Mouse (Mus musculus): ENCODE data around the gene Brd9. TPM values are rescaled to one million over a fixed set of nuclear protein-coding genes. Genes with fewer than 3 reads are reported as not detected.
"Not testable (repeated sequence)": the region's sequence is repeated elsewhere in the genome, so short reads cannot be mapped to it uniquely, and the experiment has no call there.

Gene Brd9
- polyA plus RNA-seq, 1 experiment from 2014 or later = 48.4 TPM

DNA sequence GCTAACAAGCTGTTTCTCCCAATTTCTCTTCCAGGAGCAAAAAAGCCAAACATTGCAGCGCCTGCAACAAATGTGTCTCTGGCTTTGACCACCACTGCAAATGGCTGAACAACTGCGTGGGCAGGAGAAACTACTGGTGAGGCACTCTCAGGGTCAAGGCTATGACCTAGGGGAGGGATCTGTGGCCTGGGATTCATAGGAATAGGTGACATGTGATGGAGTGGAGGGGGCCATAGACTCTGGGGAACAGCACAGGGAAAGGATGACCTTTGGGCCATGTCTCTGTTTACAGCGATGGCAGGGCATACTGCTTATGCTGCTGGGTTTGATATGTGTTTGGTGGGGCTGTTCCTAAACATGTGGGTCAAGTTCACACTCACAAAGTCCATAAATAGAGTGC, 36.9 kb downstream of the Brd9 start:
- no peaks in the 10 kb centered on the region for H3K9me3 ChIP-seq (ENCODE audit: low read length)
- H3K9ac ChIP-seq (replicated peaks; ENCODE audit: low read length) = no peak overlapping the region
- H3K27ac ChIP-seq (ENCODE audit: low read length) = no peak overlapping the region
- H3K4me3 ChIP-seq (ENCODE audit: low read length) = no peak overlapping the region
- no peaks in the 10 kb centered on the region for H3K36me3 ChIP-seq (ENCODE audit: insufficient read depth, low read length)
- no peak overlapping the region for H3K4me2 ChIP-seq (replicated peaks; ENCODE audit: low read depth, low read length)
- H3K4me1 ChIP-seq (ENCODE audit: insufficient read depth, low read length) = 0 out of 2 replicates have a peak, but pooled peaks cover 5% of the 10 kb centered on the region
- H3K27me3 ChIP-seq (ENCODE audit: insufficient read depth, low read length) = no peaks in the 10 kb centered on the region
- 84% methylated on average over 3 of the region's 3 CpGs for WGBS
- no peak for ATAC-seq (ENCODE audit: low FRiP score, low TSS enrichment)

DNA sequence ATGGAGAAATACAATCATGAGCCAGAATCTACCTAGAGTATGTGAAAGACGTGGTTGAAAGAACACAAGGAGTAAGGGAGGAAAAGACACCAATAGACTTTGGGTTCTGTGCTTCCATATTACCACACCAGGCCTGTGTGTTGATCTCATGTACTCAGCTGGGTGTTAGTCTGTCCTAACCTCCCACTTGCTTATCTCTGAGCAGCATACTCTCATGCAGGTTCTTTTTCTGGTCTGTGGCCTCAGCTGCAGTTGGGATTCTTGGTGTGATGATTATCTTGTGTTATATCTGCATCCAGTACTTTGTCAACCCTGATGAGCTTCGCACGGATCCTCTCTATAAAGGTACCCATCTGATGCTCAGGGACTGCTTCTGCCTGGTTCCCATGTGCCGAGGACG, 39.3 kb downstream of the Brd9 start:
- H3K4me1 ChIP-seq (ENCODE audit: insufficient read depth, low read length) = no peaks in the 10 kb centered on the region
- ATAC-seq (ENCODE audit: low FRiP score, low TSS enrichment) = no peak
- WGBS = 78% methylated on average over 5 of the region's 5 CpGs

DNA sequence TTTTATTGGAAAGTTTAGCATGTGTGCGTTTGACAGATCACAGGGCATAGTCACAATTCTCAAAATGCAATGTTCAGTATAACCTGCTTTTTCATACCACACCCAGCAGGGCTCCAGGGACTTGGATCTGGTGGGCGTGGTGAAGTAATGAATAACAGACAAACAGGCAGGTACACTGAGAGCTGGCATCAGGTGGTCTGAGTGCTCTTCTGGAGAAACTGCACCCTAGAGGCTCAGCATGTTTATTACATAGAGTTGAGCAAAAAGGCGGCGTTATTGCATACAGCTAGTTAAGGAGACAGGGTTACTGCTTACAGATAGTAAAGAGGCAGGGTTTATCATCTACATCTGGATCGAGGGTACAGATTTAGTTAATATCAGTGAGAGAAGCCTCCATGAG, 52.7 kb downstream of the Brd9 start:
- Histone ChIP-seq H3K4me2 (replicated peaks; ENCODE audit: low read depth, low read length) (no peak overlapping the region), H3K4me3 (ENCODE audit: low read length) (no peak overlapping the region), H3K4me1 (ENCODE audit: insufficient read depth, low read length) (no peaks in the 10 kb centered on the region), H3K9ac (replicated peaks; ENCODE audit: low read length) (no peak overlapping the region), H3K9me3 (ENCODE audit: low read length) (no peaks in the 10 kb centered on the region), H3K27me3 (ENCODE audit: insufficient read depth, low read length) (no peaks in the 10 kb centered on the region), H3K27ac (ENCODE audit: low read length) (no peak overlapping the region), H3K36me3 (ENCODE audit: insufficient read depth, low read length) (no peaks in the 10 kb centered on the region)
- 81% methylated on average over 5 of the region's 5 CpGs for WGBS
- no peak for ATAC-seq (ENCODE audit: low FRiP score, low TSS enrichment)

More for the DNA sequence above, 39.3 kb downstream of the Brd9 start:
- Histone ChIP-seq H3K9me3 (ENCODE audit: low read length) (no peaks in the 10 kb centered on the region), H3K4me2 (replicated peaks; ENCODE audit: low read depth, low read length) (no peak overlapping the region), H3K36me3 (ENCODE audit: insufficient read depth, low read length) (no peaks in the 10 kb centered on the region), H3K9ac (replicated peaks; ENCODE audit: low read length) (no peak overlapping the region), H3K27me3 (ENCODE audit: insufficient read depth, low read length) (no peaks in the 10 kb centered on the region), H3K4me3 (ENCODE audit: low read length) (no peak overlapping the region), H3K27ac (ENCODE audit: low read length) (no peak overlapping the region)

DNA sequence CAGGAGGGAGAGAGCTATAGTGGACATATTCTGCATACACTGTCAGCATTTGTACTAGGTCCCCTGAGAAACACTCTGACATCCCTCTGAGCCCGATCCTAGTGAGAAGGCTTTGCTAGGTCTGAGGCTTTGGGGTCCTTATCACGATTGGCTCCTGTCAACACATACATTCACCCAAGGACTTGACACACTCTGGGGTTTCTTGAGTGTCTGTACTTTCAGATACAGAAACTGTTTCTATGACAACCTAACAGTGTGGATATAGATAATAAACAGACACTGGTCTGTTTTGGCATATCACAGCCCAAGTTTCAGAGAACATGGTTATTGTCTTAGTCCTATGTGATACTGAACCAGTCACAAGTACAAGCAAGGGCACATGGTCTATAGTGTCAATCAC, 53.1 kb downstream of the Brd9 start:
- WGBS = 70% methylated on average over 2 of the region's 2 CpGs
- H3K4me1 ChIP-seq (ENCODE audit: insufficient read depth, low read length) = no peaks in the 10 kb centered on the region
- H3K9me3 ChIP-seq (ENCODE audit: low read length) = no peaks in the 10 kb centered on the region
- no peak overlapping the region for H3K4me3 ChIP-seq (ENCODE audit: low read length)
- no peak overlapping the region for H3K27ac ChIP-seq (ENCODE audit: low read length)
- ATAC-seq (ENCODE audit: low FRiP score, low TSS enrichment) = no peak
- no peaks in the 10 kb centered on the region for H3K36me3 ChIP-seq (ENCODE audit: insufficient read depth, low read length)
- H3K27me3 ChIP-seq (ENCODE audit: insufficient read depth, low read length) = no peaks in the 10 kb centered on the region
- H3K9ac ChIP-seq (replicated peaks; ENCODE audit: low read length) = no peak overlapping the region
- no peak overlapping the region for H3K4me2 ChIP-seq (replicated peaks; ENCODE audit: low read depth, low read length)

- Histone ChIP-seq H3K36me3 (ENCODE audit: insufficient read depth, low read length) (no peaks in the 10 kb centered on the region), H3K4me1 (ENCODE audit: insufficient read depth, low read length) (no peaks in the 10 kb centered on the region), H3K27me3 (ENCODE audit: insufficient read depth, low read length) (no peaks in the 10 kb centered on the region), H3K4me2 (replicated peaks; ENCODE audit: low read depth, low read length) (no peak overlapping the region), H3K9me3 (ENCODE audit: low read length) (no peaks in the 10 kb centered on the region), H3K9ac (replicated peaks; ENCODE audit: low read length) (no peak overlapping the region), H3K27ac (ENCODE audit: low read length) (no peak overlapping the region), H3K4me3 (ENCODE audit: low read length) (no peak overlapping the region)
- 84% methylated on average over 5 of the region's 5 CpGs for WGBS
- no peak for ATAC-seq (ENCODE audit: low FRiP score, low TSS enrichment)
Observed at GRCm38 (mm10) chr13:73991267-73991666, 53.7 kb downstream of the Brd9 start.

DNA sequence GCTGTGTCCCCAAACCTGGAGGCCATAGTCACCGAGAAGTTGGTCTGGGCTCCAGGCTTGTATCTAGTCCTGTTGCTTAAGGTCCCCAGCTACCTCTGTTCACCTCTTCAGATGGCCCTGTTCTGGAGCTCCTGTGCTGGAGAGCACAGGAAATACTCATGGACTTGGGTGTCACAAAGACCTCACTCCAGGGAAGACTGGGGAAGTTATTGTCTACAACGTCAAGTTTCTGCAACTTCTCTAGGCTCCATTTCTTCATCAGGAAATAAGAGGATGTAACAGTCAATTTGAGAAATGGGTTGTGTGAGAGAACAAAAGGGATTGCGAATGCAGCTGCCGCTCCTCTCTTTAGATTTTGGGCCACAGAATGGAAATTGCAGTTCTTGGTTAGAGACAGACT, 58.8 kb downstream of the Brd9 start:
- no peaks in the 10 kb centered on the region for H3K27me3 ChIP-seq (ENCODE audit: insufficient read depth, low read length)
- no peak overlapping the region for H3K27ac ChIP-seq (ENCODE audit: low read length)
- no peak for ATAC-seq (ENCODE audit: low FRiP score, low TSS enrichment)
- H3K36me3 ChIP-seq (ENCODE audit: insufficient read depth, low read length) = no peaks in the 10 kb centered on the region
- H3K4me1 ChIP-seq (ENCODE audit: insufficient read depth, low read length) = no peaks in the 10 kb centered on the region
- WGBS = 85% methylated on average over 4 of the region's 4 CpGs
- no peak overlapping the region for H3K4me2 ChIP-seq (replicated peaks; ENCODE audit: low read depth, low read length)
- no peak overlapping the region for H3K9ac ChIP-seq (replicated peaks; ENCODE audit: low read length)
- H3K9me3 ChIP-seq (ENCODE audit: low read length) = no peaks in the 10 kb centered on the region
- no peak overlapping the region for H3K4me3 ChIP-seq (ENCODE audit: low read length)

DNA sequence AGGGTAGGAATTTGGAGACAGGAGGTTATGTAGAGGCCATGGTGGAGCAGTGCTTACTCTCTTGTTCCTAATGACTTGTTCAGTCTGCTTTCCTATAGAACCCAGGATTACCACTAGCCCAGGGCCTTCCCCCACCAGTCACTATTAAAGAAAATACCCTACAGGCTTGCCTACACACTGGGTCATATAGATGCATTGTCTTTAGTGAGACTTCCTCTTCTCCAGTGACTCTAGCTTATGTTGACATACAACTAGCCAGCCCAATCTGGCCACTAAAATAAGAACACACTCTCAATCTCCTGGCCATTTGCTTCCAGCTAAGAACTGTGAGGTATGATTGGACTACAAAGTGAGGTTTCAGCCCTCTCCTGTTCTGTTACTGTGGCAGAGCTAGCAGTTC, 62.9 kb downstream of the Brd9 start:
- H3K4me2 ChIP-seq (replicated peaks; ENCODE audit: low read depth, low read length) = no peak overlapping the region
- no peak for ATAC-seq (ENCODE audit: low FRiP score, low TSS enrichment)
- H3K36me3 ChIP-seq (ENCODE audit: insufficient read depth, low read length) = no peaks in the 10 kb centered on the region
- H3K27ac ChIP-seq (ENCODE audit: low read length) = no peak overlapping the region
- no peaks in the 10 kb centered on the region for H3K9me3 ChIP-seq (ENCODE audit: low read length)
- no peak overlapping the region for H3K4me3 ChIP-seq (ENCODE audit: low read length)
- no peaks in the 10 kb centered on the region for H3K4me1 ChIP-seq (ENCODE audit: insufficient read depth, low read length)
- no peak overlapping the region for H3K9ac ChIP-seq (replicated peaks; ENCODE audit: low read length)
- no peaks in the 10 kb centered on the region for H3K27me3 ChIP-seq (ENCODE audit: insufficient read depth, low read length)

- Histone ChIP-seq H3K27ac (ENCODE audit: low read length) (no peak overlapping the region), H3K4me1 (ENCODE audit: insufficient read depth, low read length) (no peaks in the 10 kb centered on the region), H3K4me3 (ENCODE audit: low read length) (no peak overlapping the region), H3K9ac (replicated peaks; ENCODE audit: low read length) (no peak overlapping the region), H3K27me3 (ENCODE audit: insufficient read depth, low read length) (no peaks in the 10 kb centered on the region), H3K36me3 (ENCODE audit: insufficient read depth, low read length) (no peaks in the 10 kb centered on the region), H3K9me3 (ENCODE audit: low read length) (no peaks in the 10 kb centered on the region), H3K4me2 (replicated peaks; ENCODE audit: low read depth, low read length) (no peak overlapping the region)
- ATAC-seq (ENCODE audit: low FRiP score, low TSS enrichment) = no peak
- WGBS = 77% methylated on average over 6 of the region's 6 CpGs
Observed at GRCm38 (mm10) chr13:74000961-74001360, 63.4 kb downstream of the Brd9 start.

- H3K9me3 ChIP-seq (ENCODE audit: low read length) = no peaks in the 10 kb centered on the region
- ATAC-seq (ENCODE audit: low FRiP score, low TSS enrichment) = no peak
- no peaks in the 10 kb centered on the region for H3K36me3 ChIP-seq (ENCODE audit: insufficient read depth, low read length)
- WGBS = 72% methylated on average over 4 of the region's 4 CpGs
- no peak overlapping the region for H3K27ac ChIP-seq (ENCODE audit: low read length)
- no peak overlapping the region for H3K4me3 ChIP-seq (ENCODE audit: low read length)
- no peaks in the 10 kb centered on the region for H3K27me3 ChIP-seq (ENCODE audit: insufficient read depth, low read length)
- no peak overlapping the region for H3K9ac ChIP-seq (replicated peaks; ENCODE audit: low read length)
- H3K4me1 ChIP-seq (ENCODE audit: insufficient read depth, low read length) = no peaks in the 10 kb centered on the region
- H3K4me2 ChIP-seq (replicated peaks; ENCODE audit: low read depth, low read length) = no peak overlapping the region
Observed at GRCm38 (mm10) chr13:74001492-74001891, 63.9 kb downstream of the Brd9 start.

DNA sequence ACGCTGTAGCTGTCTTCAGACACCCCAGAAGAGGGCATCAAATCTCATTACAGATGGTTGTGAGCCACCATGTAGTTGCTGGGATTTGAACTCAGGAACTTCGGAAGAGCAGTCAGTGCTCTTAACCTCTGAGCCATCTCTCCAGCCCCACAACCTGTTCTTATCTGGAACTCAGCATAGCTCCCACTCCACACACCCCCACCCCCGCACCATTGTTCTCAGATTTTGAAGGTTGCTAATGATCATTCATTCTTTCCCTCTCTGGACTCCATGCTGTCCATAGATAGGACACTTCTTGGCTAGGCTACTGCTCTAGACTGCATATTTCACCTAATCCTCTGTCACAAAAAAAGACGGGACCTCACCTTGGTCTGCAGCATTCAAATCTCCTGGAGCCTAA, 69.3 kb downstream of the Brd9 start:
- 90% methylated on average over 4 of the region's 4 CpGs for WGBS
- H3K36me3 ChIP-seq (ENCODE audit: insufficient read depth, low read length); ATAC-seq (ENCODE audit: low FRiP score, low TSS enrichment); H3K9ac ChIP-seq (replicated peaks; ENCODE audit: low read length); H3K9me3 ChIP-seq (ENCODE audit: low read length); H3K27ac ChIP-seq (ENCODE audit: low read length); H3K4me2 ChIP-seq (replicated peaks; ENCODE audit: low read depth, low read length); H3K4me3 ChIP-seq (ENCODE audit: low read length): not testable (repeated sequence)
- peaks cover 34% of the 10 kb centered on the region for H3K27me3 ChIP-seq (ENCODE audit: insufficient read depth, low read length)
- peaks cover 13% of the 10 kb centered on the region; the same call in 1 of the 2 replicates for H3K4me1 ChIP-seq (ENCODE audit: insufficient read depth, low read length)

DNA sequence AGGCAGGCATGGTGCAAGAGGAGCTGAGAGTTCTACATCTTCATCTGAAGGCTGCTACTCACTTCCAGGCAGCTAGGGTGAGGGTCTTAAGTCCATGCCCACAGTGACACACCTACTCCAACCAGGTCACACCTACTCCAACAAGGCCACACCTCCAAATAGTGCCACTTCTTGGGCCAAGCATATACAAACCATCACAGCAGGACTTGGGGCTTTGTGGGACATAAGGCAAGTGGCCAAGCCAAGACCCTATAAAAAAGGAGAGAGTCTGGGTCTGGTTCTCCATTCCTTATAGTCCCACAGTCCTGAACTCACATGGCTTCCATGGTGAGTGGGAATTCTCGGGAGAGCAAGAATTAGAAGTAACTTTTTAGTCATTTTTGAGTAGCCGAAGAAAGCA, 70.6 kb downstream of the Brd9 start:
- not testable (repeated sequence) for H3K27ac ChIP-seq (ENCODE audit: low read length); H3K36me3 ChIP-seq (ENCODE audit: insufficient read depth, low read length); H3K4me2 ChIP-seq (replicated peaks; ENCODE audit: low read depth, low read length); H3K4me3 ChIP-seq (ENCODE audit: low read length); ATAC-seq (ENCODE audit: low FRiP score, low TSS enrichment); H3K9ac ChIP-seq (replicated peaks; ENCODE audit: low read length); H3K9me3 ChIP-seq (ENCODE audit: low read length)
- H3K4me1 ChIP-seq (ENCODE audit: insufficient read depth, low read length) = peaks cover 13% of the 10 kb centered on the region; the same call in 1 of the 2 replicates
- H3K27me3 ChIP-seq (ENCODE audit: insufficient read depth, low read length) = peaks cover 34% of the 10 kb centered on the region
- WGBS = 78% methylated on average over 2 of the region's 2 CpGs
